ENCODE assay signal across 17 mouse cellular contexts in the genomic region with DNA sequence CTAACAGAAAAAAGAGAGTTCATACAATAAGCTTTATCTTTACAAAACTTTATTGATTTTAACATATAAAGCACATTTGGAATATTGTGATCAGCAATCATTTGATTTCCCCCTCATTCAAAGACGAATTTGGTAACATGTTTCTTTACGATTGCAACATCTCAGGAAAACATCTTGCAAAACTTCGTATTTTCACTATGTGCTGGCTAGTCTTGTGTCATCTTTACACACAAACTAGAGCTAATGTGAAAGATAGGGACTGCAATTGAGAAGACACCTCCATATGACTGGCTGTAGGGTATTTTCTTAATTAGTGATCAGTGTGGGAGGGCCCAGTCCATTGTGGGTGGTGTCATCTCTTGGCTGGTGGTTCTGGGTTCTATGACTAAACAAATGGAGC.
"Had no signal": no experiment of that assay in that cellular context is flagged by ENCODE, and none has a peak within 500 bp of the region (broad histone marks: within the 10 kb centered on the region; RNA-seq: fewer than 3 reads in every experiment).

No protein-coding gene starts in this region.

- H3K4me1 ChIP-seq: intestine, embryonic 15.5 days; kidney, embryonic 15.5 days; limb, embryonic 12.5 days; limb, embryonic 15.5 days had no signal

- DNase-seq: kidney, adult 11 months; kidney, adult 8-10 months; kidney, postnatal 10 days; kidney, postnatal 36 days; left cerebral cortex, postnatal 4 days; lung, adult 18-20 months; lung, postnatal 14 days; midbrain, embryonic 14.5 days; right cerebral cortex, adult 18-20 months; right cerebral cortex, postnatal 14 days; right cerebral cortex, postnatal 4 days; thymus, adult 2 months; thymus, postnatal 14 days had no signal

- H3K4me3 ChIP-seq: intestine, embryonic 15.5 days; kidney, embryonic 15.5 days; limb, embryonic 12.5 days; limb, embryonic 15.5 days had no signal

- ATAC-seq: intestine, embryonic 15.5 days had no signal
